Mouse (Mus musculus) embryo, embryonic 10.5 days (tissue): Measurements from ENCODE around the gene Paqr9.
A peak's percentile ranks its signal among the peaks of the same experiment; 100 is the strongest.

Experiments used
- DNase-seq: peaks from one replicate; pipeline ENCODE4 v3.0.0-alpha.2; 2015; ENCODE audit warnings: low spot score

Gene Paqr9

GRCm38 (mm10) chr9:95578366-95578895 is 19.0 kb downstream of the Paqr9 start:
- no peak for DNase-seq

- DNase-seq: no peak
These were observed 21.7 kb downstream of the Paqr9 start for GRCm38 (mm10) chr9:95581021-95581757.

GRCm38 (mm10) chr9:95581758-95582515 is 22.5 kb downstream of the Paqr9 start:
- peak; percentile 59 for DNase-seq

GRCm38 (mm10) chr9:95582555-95582954 is 23.1 kb downstream of the Paqr9 start:
- DNase-seq: peak; percentile 22

- no peak for DNase-seq
These were observed 26.6 kb downstream of the Paqr9 start for GRCm38 (mm10) chr9:95586046-95586445.

GRCm38 (mm10) chr9:95588070-95588469 is 28.6 kb downstream of the Paqr9 start:
- DNase-seq: no peak

GRCm38 (mm10) chr9:95594291-95594690 is 34.8 kb downstream of the Paqr9 start:
- DNase-seq: no peak

GRCm38 (mm10) chr9:95597466-95598178 is 38.2 kb downstream of the Paqr9 start:
- DNase-seq: no peak

GRCm38 (mm10) chr9:95598179-95598721 is 38.8 kb downstream of the Paqr9 start:
- peak; percentile 20 for DNase-seq

- peak; percentile 17 for DNase-seq
These were observed 39.9 kb downstream of the Paqr9 start for GRCm38 (mm10) chr9:95599399-95599798.

GRCm38 (mm10) chr9:95602849-95603248 is 43.4 kb downstream of the Paqr9 start:
- no peak for DNase-seq

GRCm38 (mm10) chr9:95603316-95603715 is 43.9 kb downstream of the Paqr9 start:
- no peak for DNase-seq

- DNase-seq: no peak
These were observed 47.7 kb downstream of the Paqr9 start for GRCm38 (mm10) chr9:95607196-95607595.

GRCm38 (mm10) chr9:95612246-95612768 is 52.9 kb downstream of the Paqr9 start:
- DNase-seq: no peak

- DNase-seq: peak; percentile 44
These were observed 54.1 kb downstream of the Paqr9 start for GRCm38 (mm10) chr9:95613426-95614127.

GRCm38 (mm10) chr9:95614861-95615615 is 55.6 kb downstream of the Paqr9 start:
- no peak for DNase-seq

GRCm38 (mm10) chr9:95615961-95616360 is 56.5 kb downstream of the Paqr9 start:
- no peak for DNase-seq
